Mouse (Mus musculus) forebrain, embryonic 16.5 days (tissue): ENCODE measurements around the gene 4930449I24Rik. TPM values are rescaled to one million over a fixed set of nuclear protein-coding genes. Genes with fewer than 3 reads are reported as not detected.
"Not testable (repeated sequence)": the region's sequence is repeated elsewhere in the genome, so short reads cannot be mapped to it uniquely, and the experiment has no call there.

ENCODE experiments used
- ATAC-seq: fragments of 200-750 bp; cut with Nextera tagmentation; 2 replicates; pipeline ENCODE4 v1.8.0; 2017; ENCODE audit warnings: mild to moderate bottlenecking, moderate library complexity
- H3K27ac ChIP-seq: fragments of 300-500 bp; sonication (generic); 2 replicates; pipeline ENCODE4 v1.5.1; 2014; ENCODE audit warnings: low read length, control low read depth
- H3K27me3 ChIP-seq: fragments of 300-500 bp; sonication (generic); replicated peaks from 2 replicates; pipeline ENCODE4 v1.6.1; 2014; ENCODE audit warnings: low read length; ENCODE audit not compliant: control insufficient read depth, insufficient read depth
- H3K36me3 ChIP-seq: fragments of 300-500 bp; sonication (generic); 2 replicates; pipeline ENCODE4 v1.6.1; 2014; ENCODE audit not compliant: control insufficient read depth, insufficient read depth
- H3K4me1 ChIP-seq: fragments of 300-500 bp; sonication (generic); replicated peaks from 2 replicates; pipeline ENCODE4 v1.6.1; 2014; ENCODE audit warnings: low read length; ENCODE audit not compliant: control insufficient read depth, insufficient read depth
- H3K4me2 ChIP-seq: fragments of 300-500 bp; sonication (generic); 2 replicates; pipeline ENCODE4 v1.6.1; 2014; ENCODE audit warnings: mild to moderate bottlenecking, low read length, control low read depth
- H3K4me3 ChIP-seq: fragments of 300-500 bp; sonication (generic); replicated peaks from 2 replicates; pipeline ENCODE4 v1.5.1; 2014; ENCODE audit warnings: mild to moderate bottlenecking, low read length, control low read depth
- H3K9ac ChIP-seq: fragments of 300-500 bp; sonication (generic); replicated peaks from 2 replicates; pipeline ENCODE4 v1.6.1; 2014; ENCODE audit warnings: low read depth, low read length, control low read depth
- H3K9me3 ChIP-seq: fragments of 300-500 bp; sonication (generic); 2 replicates; pipeline ENCODE4 v1.6.1; 2016; ENCODE audit warnings: low read length; ENCODE audit not compliant: control insufficient read depth
- WGBS: fragments of 180-500 bp; shearing (Covaris S2); extraction: QIAGEN DNeasy Blood & Tissue Kit; methylation state at CpG from one replicate; pipeline ENCODE4 v1.1.7; 2014; 5-methylcytosine and 5-hydroxymethylcytosine counted together
- polyA plus RNA-seq: library from polyadenylated mRNA; unstranded; fragments of >200 nt; fragmentation: Nextera tagmentation; extraction: Ambion mirVana; gene quantifications from 2 replicates; pipeline ENCODE4 v1.2.1, GENCODE M21; 2015

4930449I24Rik gene
- polyA plus RNA-seq, 1 experiment from 2014 or later: not detected

DNA sequence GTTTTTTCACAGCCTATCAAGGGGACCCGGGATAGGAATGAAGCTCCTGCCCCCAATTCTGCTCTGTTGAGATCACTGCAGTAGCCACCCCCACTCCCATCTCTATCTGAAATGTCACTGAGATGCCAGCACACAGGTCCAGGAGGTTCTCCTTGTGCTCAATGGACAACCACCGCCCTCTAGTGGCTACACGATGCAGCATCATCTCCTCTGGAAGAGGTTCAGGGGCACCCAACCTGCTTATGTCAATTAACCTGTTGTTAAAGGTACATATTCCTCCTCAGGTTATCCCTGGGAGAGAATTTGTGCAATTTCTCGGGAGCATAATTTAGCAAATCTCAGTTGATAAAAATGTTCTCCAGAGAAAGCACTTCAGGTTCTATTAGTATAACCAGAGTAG lies 13.2 kb upstream of the 4930449I24Rik start:
- not testable (repeated sequence) for H3K27ac ChIP-seq, H3K36me3 ChIP-seq, H3K4me3 ChIP-seq, ATAC-seq, H3K27me3 ChIP-seq, H3K4me2 ChIP-seq, H3K9ac ChIP-seq, H3K9me3 ChIP-seq, H3K4me1 ChIP-seq
- WGBS: 9% methylated on average over 3 of the region's 4 CpGs

DNA sequence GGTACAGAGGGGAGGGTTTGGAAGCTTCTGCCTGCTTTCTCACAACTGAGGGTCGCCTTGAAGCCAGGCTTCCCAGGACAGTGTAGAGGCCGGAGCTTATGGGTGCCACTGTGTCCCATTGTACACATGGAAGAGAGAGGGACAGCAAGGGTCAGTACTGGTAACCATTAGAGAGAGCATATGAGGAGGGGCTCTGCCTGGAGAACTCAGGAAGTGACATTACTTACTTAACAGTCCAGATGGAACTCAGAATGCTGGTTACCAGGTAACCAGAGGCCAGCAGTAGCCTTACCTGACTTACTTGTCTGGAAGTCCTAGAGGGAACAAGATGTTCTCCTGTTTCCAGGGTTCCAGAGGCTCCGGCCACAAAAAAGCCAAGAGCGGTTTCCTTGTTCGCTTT lies 11.1 kb upstream of the 4930449I24Rik start, which contains the start of gene Gm6370:
Gm6370 (plus strand) TSS at position 301 of the 400 bp plus-strand sequence.
- H3K27me3 ChIP-seq: not testable (repeated sequence)

GRCm38 (mm10) chr5:146513823-146514222 lies 11.6 kb downstream of the 4930449I24Rik start, which contains the start of gene Gm3402:
Gene Gm3402 (plus strand): TSS chr5:146514123.
- H3K4me2 ChIP-seq, ATAC-seq, H3K4me1 ChIP-seq, H3K27me3 ChIP-seq, H3K36me3 ChIP-seq, H3K4me3 ChIP-seq, H3K27ac ChIP-seq, H3K9ac ChIP-seq, H3K9me3 ChIP-seq: not testable (repeated sequence)
- no CpG with 5 or more reads among the region's 5 CpGs for WGBS

More for the DNA sequence above, 11.1 kb upstream of the 4930449I24Rik start, which contains the start of gene Gm6370:
- not testable (repeated sequence) for H3K9me3 ChIP-seq, H3K36me3 ChIP-seq, H3K4me1 ChIP-seq, H3K9ac ChIP-seq, H3K27ac ChIP-seq, ATAC-seq, H3K4me2 ChIP-seq, H3K4me3 ChIP-seq
- WGBS: no CpG with 5 or more reads among the region's 5 CpGs

DNA sequence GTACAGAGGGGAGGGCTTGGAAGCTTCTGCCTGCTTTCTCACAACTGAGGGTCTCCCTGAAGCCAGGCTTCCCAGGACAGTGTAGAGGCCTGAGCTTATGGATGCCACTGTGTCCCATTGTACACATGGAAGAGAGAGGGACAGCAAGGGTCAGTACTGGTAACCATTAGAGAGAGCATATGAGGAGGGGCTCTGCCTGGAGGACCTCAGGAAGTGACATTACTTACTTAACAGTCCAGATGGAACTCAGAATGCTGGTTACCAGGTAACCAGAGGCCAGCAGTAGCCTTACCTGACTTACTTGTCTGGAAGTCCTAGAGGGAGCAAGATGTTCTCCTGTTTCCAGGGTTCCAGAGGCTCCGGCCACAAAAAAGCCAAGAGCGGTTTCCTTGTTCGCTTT lies 23.3 kb downstream of the 4930449I24Rik start, which contains the start of gene Gm3404:
Gm3404 (plus strand) TSS at position 301 of the 400 bp plus-strand sequence.
- H3K36me3 ChIP-seq, H3K4me3 ChIP-seq, H3K27ac ChIP-seq, H3K9me3 ChIP-seq, H3K4me2 ChIP-seq, H3K27me3 ChIP-seq, H3K4me1 ChIP-seq, ATAC-seq, H3K9ac ChIP-seq: not testable (repeated sequence)
- WGBS: 98% methylated on average over 3 of the region's 3 CpGs

DNA sequence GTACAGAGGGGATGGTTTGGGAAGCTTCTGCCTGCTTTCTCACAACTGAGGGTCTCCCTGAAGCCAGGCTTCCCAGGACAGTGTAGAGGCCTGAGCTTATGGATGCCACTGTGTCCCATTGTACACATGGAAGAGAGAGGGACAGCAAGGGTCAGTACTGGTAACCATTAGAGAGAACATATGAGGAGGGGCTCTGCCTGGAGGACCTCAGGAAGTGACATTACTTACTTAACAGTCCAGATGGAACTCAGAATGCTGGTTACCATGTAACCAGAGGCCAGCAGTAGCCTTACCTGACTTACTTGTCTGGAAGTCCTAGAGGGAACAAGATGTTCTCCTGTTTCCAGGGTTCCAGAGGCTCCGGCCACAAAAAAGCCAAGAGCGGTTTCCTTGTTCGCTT lies 35.1 kb downstream of the 4930449I24Rik start, which contains the start of gene Gm3409:
Gm3409 (plus strand) TSS at position 301 of the 400 bp plus-strand sequence.
- ATAC-seq, H3K4me2 ChIP-seq, H3K4me3 ChIP-seq, H3K27ac ChIP-seq, H3K36me3 ChIP-seq, H3K9me3 ChIP-seq, H3K27me3 ChIP-seq, H3K9ac ChIP-seq, H3K4me1 ChIP-seq: not testable (repeated sequence)
- WGBS: no CpG with 5 or more reads among the region's 3 CpGs

Other genes with a start within 250 kb of the 4930449I24Rik start
- 12.8 and 15.1 TPM in 2 replicates for gene Wasf3, start 117.4 kb upstream of the 4930449I24Rik start, polyA plus RNA-seq
- gene Gm6408, start 20.4 kb upstream of the 4930449I24Rik start, polyA plus RNA-seq: not detected in 2 replicates
- gene Gm6370, start 11.0 kb upstream of the 4930449I24Rik start, polyA plus RNA-seq: not detected in 2 replicates
- not detected in 2 replicates for gene Gm3402, start 11.7 kb downstream of the 4930449I24Rik start, polyA plus RNA-seq
- not detected in 2 replicates for gene Gm3404, start 23.4 kb downstream of the 4930449I24Rik start, polyA plus RNA-seq
- not detected in 2 replicates for gene Gm3409, start 35.2 kb downstream of the 4930449I24Rik start, polyA plus RNA-seq
- not detected in 2 replicates for gene Gm3415, start 53.7 kb downstream of the 4930449I24Rik start, polyA plus RNA-seq
- 37.0 and 42.5 TPM in 2 replicates for gene Gpr12, start 82.8 kb downstream of the 4930449I24Rik start, polyA plus RNA-seq